Mouse (Mus musculus) midbrain, embryonic 14.5 days (tissue): Measurements from ENCODE around the gene Cd44. TPM values are rescaled to one million over a fixed set of nuclear protein-coding genes. Genes with fewer than 3 reads are reported as not detected.

Source experiments
- ATAC-seq: fragments of 200-750 bp; cut with Nextera tagmentation; 2 replicates; pipeline ENCODE4 v1.8.0; 2017; ENCODE audit warnings: moderate number of reproducible peaks, moderate library complexity; ENCODE audit not compliant: low FRiP score, low TSS enrichment
- DNase-seq: peaks from one replicate; pipeline ENCODE4 v3.0.0-alpha.2; 2015
- H3K27ac ChIP-seq: fragments of 300-500 bp; sonication (generic); replicated peaks from 2 replicates; pipeline ENCODE4 v1.5.1; 2014; ENCODE audit warnings: mild to moderate bottlenecking, low read depth, low read length, moderate library complexity
- H3K27me3 ChIP-seq: fragments of 300-500 bp; sonication (generic); 2 replicates; pipeline ENCODE4 v1.6.1; 2014; ENCODE audit warnings: low read length, control low read depth, mixed read lengths; ENCODE audit not compliant: control insufficient read depth, insufficient read depth
- H3K36me3 ChIP-seq: fragments of 300-500 bp; sonication (generic); 2 replicates; pipeline ENCODE4 v1.6.1; 2014; ENCODE audit warnings: low read length, control low read depth; ENCODE audit not compliant: control insufficient read depth, insufficient read depth
- H3K4me1 ChIP-seq: fragments of 300-500 bp; sonication (generic); 2 replicates; pipeline ENCODE4 v1.6.1; 2014; ENCODE audit warnings: mild to moderate bottlenecking, antibody characterized with exemption, low read length, control low read depth; ENCODE audit not compliant: control insufficient read depth, insufficient read depth
- H3K4me2 ChIP-seq: fragments of 300-500 bp; sonication (generic); 2 replicates; pipeline ENCODE4 v1.6.1; 2014; ENCODE audit warnings: mild to moderate bottlenecking, low read length, moderate library complexity
- H3K4me3 ChIP-seq: fragments of 300-500 bp; sonication (generic); replicated peaks from 2 replicates; pipeline ENCODE4 v1.5.1; 2014; ENCODE audit warnings: low read depth, low read length
- H3K9ac ChIP-seq: fragments of 300-500 bp; sonication (generic); replicated peaks from 2 replicates; pipeline ENCODE4 v1.6.1; 2014; ENCODE audit warnings: mild to moderate bottlenecking, low read length, moderate library complexity
- H3K9me3 ChIP-seq: fragments of 300-500 bp; sonication (generic); 2 replicates; pipeline ENCODE4 v1.6.1; 2016; ENCODE audit warnings: low read length, control low read depth, mixed read lengths; ENCODE audit not compliant: control insufficient read depth
- WGBS: fragments of 180-500 bp; shearing (Covaris S2); extraction: QIAGEN DNeasy Blood & Tissue Kit; methylation state at CpG from one replicate; pipeline ENCODE4 v1.1.7; 2014; 5-methylcytosine and 5-hydroxymethylcytosine counted together
- polyA plus RNA-seq: library from polyadenylated mRNA; unstranded; fragments of >200 nt; fragmentation: Nextera tagmentation; extraction: Ambion mirVana; gene quantifications from 2 replicates; pipeline ENCODE4 v1.2.1, GENCODE M21; 2014

The Cd44 gene
- polyA plus RNA-seq, 1 experiment from 2014 or later = 3.1 TPM

- Histone ChIP-seq H3K9ac (no peak overlapping the region), H3K9me3 (no peaks in the 10 kb centered on the region), H3K27me3 (peaks cover 3% of the 10 kb centered on the region; the same call in 1 of the 2 replicates), H3K4me2 (no peak overlapping the region), H3K4me1 (no peaks in the 10 kb centered on the region), H3K36me3 (no peaks in the 10 kb centered on the region), H3K4me3 (no peak overlapping the region), H3K27ac (no peak overlapping the region)
- no peak for ATAC-seq
- WGBS = 82% methylated on average over 3 of the region's 3 CpGs
- peak; percentile 41 for DNase-seq
Observed at GRCm38 (mm10) chr2:102905604-102906003, 4.1 kb upstream of the Cd44 start.

DNA sequence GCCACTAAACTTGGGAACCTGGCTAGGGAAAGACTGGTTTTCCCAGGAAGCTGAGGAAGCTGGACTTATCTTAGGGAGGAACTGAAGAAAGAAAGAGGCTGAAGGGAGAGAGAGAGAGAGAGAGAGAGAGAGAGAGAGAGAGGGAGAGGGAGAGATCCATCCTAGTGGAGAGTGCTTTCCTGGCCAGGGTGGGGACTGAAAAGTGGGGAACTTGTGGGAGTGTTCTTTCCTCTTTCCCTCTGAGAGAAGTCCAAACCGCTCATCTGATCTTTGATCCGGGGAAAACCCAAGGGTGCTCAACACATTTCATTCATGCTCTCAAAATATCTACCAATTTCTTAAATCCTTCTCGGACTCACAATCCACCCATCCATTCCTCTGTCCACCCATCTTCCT lies 361 bp upstream of the Cd44 start:
- 17% methylated on average over 3 of the region's 3 CpGs for WGBS
- H3K27me3 ChIP-seq = peaks cover 3% of the 10 kb centered on the region; the same call in 1 of the 2 replicates
- H3K4me1 ChIP-seq = no peaks in the 10 kb centered on the region
- H3K27ac ChIP-seq = no peak overlapping the region
- peak overlapping the region; percentile 54 for H3K4me2 ChIP-seq
- H3K36me3 ChIP-seq = no peaks in the 10 kb centered on the region
- ATAC-seq (no peak), DNase-seq (no peak)
- no peak overlapping the region for H3K9ac ChIP-seq
- no peaks in the 10 kb centered on the region for H3K9me3 ChIP-seq
- H3K4me3 ChIP-seq = peak overlapping the region; percentile 24

GRCm38 (mm10) chr2:102900230-102900721 lies 1.2 kb downstream of the Cd44 start:
- Histone ChIP-seq H3K4me2 (no peak overlapping the region), H3K4me3 (no peak overlapping the region)
- ATAC-seq = no peak

GRCm38 (mm10) chr2:102899238-102899637 lies 2.2 kb downstream of the Cd44 start:
- no peak overlapping the region for H3K4me2 ChIP-seq
- H3K27me3 ChIP-seq = peaks cover 3% of the 10 kb centered on the region; the same call in 1 of the 2 replicates
- ATAC-seq = no peak
- H3K4me1 ChIP-seq = no peaks in the 10 kb centered on the region
- H3K36me3 ChIP-seq = no peaks in the 10 kb centered on the region
- no peak overlapping the region for H3K4me3 ChIP-seq
- H3K27ac ChIP-seq = no peak overlapping the region
- DNase-seq = no peak
- 74% methylated on average over 3 of the region's 3 CpGs for WGBS
- no peaks in the 10 kb centered on the region for H3K9me3 ChIP-seq
- no peak overlapping the region for H3K9ac ChIP-seq

More at GRCm38 (mm10) chr2:102900230-102900721, 1.2 kb downstream of the Cd44 start:
- 66% methylated on average over 7 of the region's 7 CpGs for WGBS
- no peak overlapping the region for H3K9ac ChIP-seq
- no peak for DNase-seq
- H3K9me3 ChIP-seq = no peaks in the 10 kb centered on the region
- no peaks in the 10 kb centered on the region for H3K36me3 ChIP-seq
- H3K27me3 ChIP-seq = peaks cover 3% of the 10 kb centered on the region; the same call in 1 of the 2 replicates
- H3K4me1 ChIP-seq = no peaks in the 10 kb centered on the region
- H3K27ac ChIP-seq = no peak overlapping the region

GRCm38 (mm10) chr2:102898585-102898984 lies 2.9 kb downstream of the Cd44 start:
- WGBS = 87% methylated on average over 3 of the region's 3 CpGs
- H3K27ac ChIP-seq = no peak overlapping the region
- peaks cover 3% of the 10 kb centered on the region; the same call in 1 of the 2 replicates for H3K27me3 ChIP-seq
- no peaks in the 10 kb centered on the region for H3K4me1 ChIP-seq
- no peaks in the 10 kb centered on the region for H3K36me3 ChIP-seq
- no peaks in the 10 kb centered on the region for H3K9me3 ChIP-seq
- H3K9ac ChIP-seq = no peak overlapping the region
- ATAC-seq (no peak), DNase-seq (no peak)
- no peak overlapping the region for H3K4me3 ChIP-seq
- H3K4me2 ChIP-seq = no peak overlapping the region

GRCm38 (mm10) chr2:102896154-102896553 lies 5.3 kb downstream of the Cd44 start:
- Histone ChIP-seq H3K4me2 (no peak overlapping the region), H3K9ac (no peak overlapping the region), H3K4me1 (no peaks in the 10 kb centered on the region), H3K27ac (no peak overlapping the region), H3K36me3 (no peaks in the 10 kb centered on the region), H3K9me3 (no peaks in the 10 kb centered on the region), H3K4me3 (no peak overlapping the region), H3K27me3 (peaks cover 3% of the 10 kb centered on the region; the same call in 1 of the 2 replicates)
- WGBS = 89% methylated on average over 8 of the region's 8 CpGs
- no peak for DNase-seq
- ATAC-seq = no peak

- Histone ChIP-seq H3K4me1 (no peaks in the 10 kb centered on the region), H3K4me3 (no peak overlapping the region), H3K36me3 (no peaks in the 10 kb centered on the region), H3K9me3 (no peaks in the 10 kb centered on the region), H3K27ac (no peak overlapping the region), H3K4me2 (no peak overlapping the region), H3K9ac (no peak overlapping the region), H3K27me3 (no peaks in the 10 kb centered on the region)
- WGBS = 83% methylated on average over 1 of the region's 1 CpGs
- ATAC-seq = no peak
- no peak for DNase-seq
Observed at GRCm38 (mm10) chr2:102895197-102895596, 6.3 kb downstream of the Cd44 start.

GRCm38 (mm10) chr2:102894785-102895184 lies 6.7 kb downstream of the Cd44 start:
- no peaks in the 10 kb centered on the region for H3K27me3 ChIP-seq
- H3K4me1 ChIP-seq = no peaks in the 10 kb centered on the region
- H3K27ac ChIP-seq = no peak overlapping the region
- 81% methylated on average over 4 of the region's 4 CpGs for WGBS
- H3K4me3 ChIP-seq = no peak overlapping the region
- DNase-seq (no peak), ATAC-seq (no peak)
- H3K36me3 ChIP-seq = no peaks in the 10 kb centered on the region
- no peak overlapping the region for H3K9ac ChIP-seq
- H3K9me3 ChIP-seq = no peaks in the 10 kb centered on the region
- no peak overlapping the region for H3K4me2 ChIP-seq

- ATAC-seq (no peak), DNase-seq (no peak)
- Histone ChIP-seq H3K4me1 (no peaks in the 10 kb centered on the region), H3K4me2 (no peak overlapping the region), H3K9me3 (no peaks in the 10 kb centered on the region), H3K27me3 (no peaks in the 10 kb centered on the region), H3K36me3 (no peaks in the 10 kb centered on the region), H3K27ac (no peak overlapping the region), H3K4me3 (no peak overlapping the region), H3K9ac (no peak overlapping the region)
- WGBS = 29% methylated on average over 3 of the region's 3 CpGs
Observed at GRCm38 (mm10) chr2:102888688-102889225, 12.7 kb downstream of the Cd44 start.
